Mouse (Mus musculus) brain, embryonic 14.5 days (tissue): ENCODE measurements around the gene Vipr1.

ENCODE experiments used
- CTCF ChIP-seq: fragments of 200-500 bp; IDR thresholded peaks from 2 replicates; pipeline ENCODE4 v1.5.1; 2012; ENCODE audit warnings: inconsistent platforms, mild to moderate bottlenecking, moderate library complexity, borderline replicate concordance; ENCODE audit not compliant: insufficient read depth, insufficient read length; ENCODE audit errors: extremely low read depth
- POLR2A ChIP-seq: fragments of 200-500 bp; IDR thresholded peaks from 2 replicates; pipeline ENCODE4 v1.6.1; 2012; ENCODE audit warnings: mild to moderate bottlenecking, inconsistent platforms, borderline replicate concordance; ENCODE audit not compliant: poor library complexity, insufficient read depth, insufficient read length, severe bottlenecking; ENCODE audit errors: extremely low read depth

DNA sequence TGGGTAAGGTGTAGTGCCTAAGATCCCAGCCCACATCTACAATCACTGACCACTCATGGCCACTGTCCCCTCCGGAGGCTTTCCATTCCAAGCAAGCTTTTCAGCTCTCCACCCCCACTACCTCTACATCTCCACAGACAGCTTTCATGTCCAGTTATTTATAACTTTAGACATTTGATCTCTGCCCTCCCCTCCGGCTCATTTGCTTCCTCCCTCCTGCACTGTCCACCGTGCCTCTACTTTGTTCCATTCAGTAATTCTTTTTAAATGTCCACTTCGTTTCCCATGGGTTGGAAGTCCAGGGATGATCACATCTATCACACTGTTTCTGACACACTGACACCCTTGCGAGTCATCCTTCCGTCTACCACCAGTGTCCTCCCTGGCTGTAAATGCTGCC, 65.3 kb downstream of the Vipr1 start:
- no peak for TF ChIP-seq CTCF
- TF ChIP-seq POLR2A: no peak
